Mouse (Mus musculus): ENCODE measurements around the gene Unc13a. TPM values are rescaled to one million over a fixed set of nuclear protein-coding genes. Genes with fewer than 3 reads are reported as not detected.

Unc13a gene
- polyA plus RNA-seq, 1 experiment from 2014 or later = 2.5 TPM

- CTCF ChIA-PET = interaction anchor here (0.9 kb wide), 1 partner anchor 16 kb away, joined by 4 read pairs; no protein-coding TSS in a partner anchor
- POLR2A ChIA-PET = interaction anchor here (0.6 kb wide), 1 partner anchor 42 kb away, joined by 3 read pairs; no protein-coding TSS in a partner anchor
- no peaks in the 10 kb centered on the region for H3K27me3 ChIP-seq
- no peak for DNase-seq (ENCODE audit: low read depth, low spot score)
- ATAC-seq = no peak
- in situ Hi-C loops (cut with MboI; ENCODE audit: low pct_unique_long_range_greater_than_20kb) = no loop called here
- TF ChIP-seq CTCF (IDR thresholded peaks at IDR 0.05) = no peak
These were observed 5.2 kb upstream of the Unc13a start for GRCm38 (mm10) chr8:71676803-71677202.

GRCm38 (mm10) chr8:71676020-71676741 is 4.6 kb upstream of the Unc13a start, which contains the start of gene Jak3:
Gene Jak3 (plus strand): TSS chr8:71676296.
- ChIA-PET CTCF (interaction anchor here (2.0 kb wide), 1 partner anchor 16 kb away, joined by 10 read pairs; no protein-coding TSS in a partner anchor), POLR2A (interaction anchor here (0.7 to 0.9 kb wide), 2 partner anchors 21 to 33 kb away, joined by 3 to 4 read pairs; no protein-coding TSS in a partner anchor)
- no peak for TF ChIP-seq CTCF (IDR thresholded peaks at IDR 0.05)
- in situ Hi-C loops (cut with MboI; ENCODE audit: low pct_unique_long_range_greater_than_20kb) = no loop called here
- DNase-seq (ENCODE audit: low read depth, low spot score) (no peak), ATAC-seq (no peak)
- no peaks in the 10 kb centered on the region for H3K27me3 ChIP-seq

- POLR2A ChIA-PET = interaction anchor here (0.7 to 0.9 kb wide), 2 partner anchors 21 to 33 kb away, joined by 3 to 4 read pairs; no protein-coding TSS in a partner anchor
- CTCF ChIA-PET = interaction anchor here (1.0 to 2.0 kb wide), 2 partner anchors 15 to 145 kb away, joined by 3 to 10 read pairs; no protein-coding TSS in a partner anchor
- no peak for TF ChIP-seq CTCF (IDR thresholded peaks at IDR 0.05)
- ATAC-seq (no peak), DNase-seq (ENCODE audit: low read depth, low spot score) (no peak)
- in situ Hi-C loops (cut with MboI; ENCODE audit: low pct_unique_long_range_greater_than_20kb) = no loop called here
- no peaks in the 10 kb centered on the region for H3K27me3 ChIP-seq
These were observed 4.0 kb upstream of the Unc13a start for GRCm38 (mm10) chr8:71675456-71676019.

GRCm38 (mm10) chr8:71674071-71674470 is 2.5 kb upstream of the Unc13a start:
- H3K27me3 ChIP-seq = no peaks in the 10 kb centered on the region
- CTCF ChIA-PET = interaction anchor here (2.0 kb wide), 1 partner anchor 14 kb away, joined by 10 read pairs; no protein-coding TSS in a partner anchor
- ATAC-seq (no peak), DNase-seq (ENCODE audit: low read depth, low spot score) (no peak)
- no peak for TF ChIP-seq CTCF (IDR thresholded peaks at IDR 0.05)
- in situ Hi-C loops (cut with MboI; ENCODE audit: low pct_unique_long_range_greater_than_20kb) = no loop called here
- POLR2A ChIA-PET = no interaction called here

- no peak for DNase-seq (ENCODE audit: low read depth, low spot score)
- ChIA-PET POLR2A (interaction anchor here (0.6 kb wide), 1 partner anchor 253 kb away, joined by 3 read pairs; no protein-coding TSS in a partner anchor), CTCF (interaction anchor here (1.6 to 2.0 kb wide), 4 partner anchors 9 to 111 kb away, joined by 3 to 6 read pairs (median 4); no protein-coding TSS in a partner anchor)
- TF ChIP-seq CTCF (IDR thresholded peaks at IDR 0.05) = no peak
- in situ Hi-C loops (cut with MboI; ENCODE audit: low pct_unique_long_range_greater_than_20kb) = no loop called here
- H3K27me3 ChIP-seq = no peaks in the 10 kb centered on the region
- ATAC-seq = no peak
These were observed 695 bp upstream of the Unc13a start for GRCm38 (mm10) chr8:71672168-71672735.

- DNase-seq (ENCODE audit: low read depth, low spot score) = no peak
- in situ Hi-C loops (cut with MboI; ENCODE audit: low pct_unique_long_range_greater_than_20kb) = no loop called here
- ChIA-PET POLR2A (interaction anchor here (0.7 kb wide), 1 partner anchor 9 kb away, joined by 3 read pairs; no protein-coding TSS in a partner anchor), CTCF (interaction anchor here (1.1 kb wide), 1 partner anchor 10 kb away, joined by 4 read pairs; no protein-coding TSS in a partner anchor)
- no peak for TF ChIP-seq CTCF (IDR thresholded peaks at IDR 0.05)
- peak; percentile 39 for ATAC-seq
- no peaks in the 10 kb centered on the region for H3K27me3 ChIP-seq
These were observed 672 bp downstream of the Unc13a start for GRCm38 (mm10) chr8:71670621-71671548.

- H3K27me3 ChIP-seq = no peaks in the 10 kb centered on the region
- ATAC-seq (no peak), DNase-seq (ENCODE audit: low read depth, low spot score) (no peak)
- CTCF ChIA-PET = interaction anchor here (1.1 kb wide), 1 partner anchor 10 kb away, joined by 4 read pairs; no protein-coding TSS in a partner anchor
- POLR2A ChIA-PET = no interaction called here
- in situ Hi-C loops (cut with MboI; ENCODE audit: low pct_unique_long_range_greater_than_20kb) = no loop called here
- TF ChIP-seq CTCF (IDR thresholded peaks at IDR 0.05) = no peak
These were observed 1.4 kb downstream of the Unc13a start for GRCm38 (mm10) chr8:71670198-71670597.

GRCm38 (mm10) chr8:71668220-71668975 is 3.2 kb downstream of the Unc13a start:
- ChIA-PET CTCF (no interaction called here), POLR2A (interaction anchor here (1.1 kb wide), 1 partner anchor 42 kb away, joined by 4 read pairs; no protein-coding TSS in a partner anchor)
- DNase-seq (ENCODE audit: low read depth, low spot score) (no peak), ATAC-seq (no peak)
- TF ChIP-seq CTCF (IDR thresholded peaks at IDR 0.05) = no peak
- in situ Hi-C loops (cut with MboI; ENCODE audit: low pct_unique_long_range_greater_than_20kb) = no loop called here
- H3K27me3 ChIP-seq = no peaks in the 10 kb centered on the region

GRCm38 (mm10) chr8:71667256-71667655 is 4.3 kb downstream of the Unc13a start:
- ChIA-PET POLR2A (no interaction called here), CTCF (no interaction called here)
- no peak for TF ChIP-seq CTCF (IDR thresholded peaks at IDR 0.05)
- in situ Hi-C loops (cut with MboI; ENCODE audit: low pct_unique_long_range_greater_than_20kb) = no loop called here
- no peak for ATAC-seq
- no peaks in the 10 kb centered on the region for H3K27me3 ChIP-seq
- no peak for DNase-seq (ENCODE audit: low read depth, low spot score)
